Mouse (Mus musculus) ovary, adult 10 weeks (tissue): ENCODE data around the gene Ccdc114. TPM values are rescaled to one million over a fixed set of nuclear protein-coding genes. Genes with fewer than 3 reads are reported as not detected.

Source experiments
- polyA plus RNA-seq: library from polyadenylated mRNA; stranded (reverse); fragments of 350-450 nt; fragmentation: Illumina TruSeq; extraction: RNeasy Lipid Tissue Mini Kit (QIAGEN cat#74804); gene quantifications from one replicate; pipeline ENCODE4 v1.2.3, GENCODE M21; 2014

Gene Ccdc114
- polyA plus RNA-seq, result 1.1 TPM

DNA sequence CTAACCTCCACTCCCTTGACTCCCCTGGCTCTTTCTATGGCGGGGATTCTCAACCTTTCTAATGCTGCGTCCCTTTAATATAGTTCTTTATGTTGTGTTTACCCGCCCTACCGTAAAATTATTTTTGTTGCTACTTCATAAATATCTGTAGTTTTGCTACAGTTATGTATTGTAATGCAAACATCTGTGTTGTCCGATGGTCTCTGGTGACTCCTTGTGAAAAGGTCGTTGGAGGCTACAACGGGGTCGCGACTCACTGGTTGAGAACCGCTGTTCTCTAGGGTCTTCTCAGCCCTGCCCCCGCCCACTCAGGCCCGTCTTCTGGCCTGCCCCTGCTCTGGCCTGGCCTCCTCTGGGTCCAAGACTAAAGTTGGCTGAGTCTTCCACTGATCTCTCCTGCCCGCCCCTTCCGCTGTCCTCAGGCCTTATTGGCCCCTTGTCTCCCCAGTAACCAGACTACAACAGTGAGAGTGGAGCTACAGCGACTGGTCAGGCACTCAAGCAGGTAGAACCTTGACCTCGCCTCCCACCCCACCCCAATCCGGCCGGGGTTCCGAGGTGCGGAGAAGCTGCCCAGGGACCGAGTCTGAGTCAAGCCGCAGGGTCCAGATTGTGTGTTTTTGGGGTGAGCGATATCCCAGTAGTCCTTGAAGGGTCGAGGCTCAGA is at the start of gene Ccdc114:
Gene Ccdc114, plus strand, starts transcription at position 311 of the 667 bp plus-strand sequence.

DNA sequence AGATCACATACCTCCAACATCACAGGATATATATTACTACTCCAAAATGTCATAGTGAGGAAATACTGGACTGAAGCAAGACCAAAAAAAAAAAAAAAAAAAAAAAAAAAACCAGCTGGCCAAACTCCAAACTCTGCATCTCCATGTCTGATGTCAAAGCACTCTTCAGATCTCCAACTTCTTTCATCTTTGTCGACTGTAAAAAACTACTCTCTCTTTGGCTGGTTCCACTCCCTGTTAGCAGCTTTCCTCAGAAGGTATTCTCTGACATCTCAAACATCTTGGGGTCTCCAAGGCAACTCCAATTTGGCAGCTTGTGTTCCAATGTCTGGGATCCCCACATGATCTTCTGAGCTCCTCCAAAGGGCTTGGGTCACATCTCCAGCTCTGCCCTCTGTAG is 45.6 kb upstream of the Ccdc114 start, which contains the start of gene Grin2d:
Gene Grin2d, minus strand, starts transcription at position 101 of the 400 bp plus-strand sequence.

DNA sequence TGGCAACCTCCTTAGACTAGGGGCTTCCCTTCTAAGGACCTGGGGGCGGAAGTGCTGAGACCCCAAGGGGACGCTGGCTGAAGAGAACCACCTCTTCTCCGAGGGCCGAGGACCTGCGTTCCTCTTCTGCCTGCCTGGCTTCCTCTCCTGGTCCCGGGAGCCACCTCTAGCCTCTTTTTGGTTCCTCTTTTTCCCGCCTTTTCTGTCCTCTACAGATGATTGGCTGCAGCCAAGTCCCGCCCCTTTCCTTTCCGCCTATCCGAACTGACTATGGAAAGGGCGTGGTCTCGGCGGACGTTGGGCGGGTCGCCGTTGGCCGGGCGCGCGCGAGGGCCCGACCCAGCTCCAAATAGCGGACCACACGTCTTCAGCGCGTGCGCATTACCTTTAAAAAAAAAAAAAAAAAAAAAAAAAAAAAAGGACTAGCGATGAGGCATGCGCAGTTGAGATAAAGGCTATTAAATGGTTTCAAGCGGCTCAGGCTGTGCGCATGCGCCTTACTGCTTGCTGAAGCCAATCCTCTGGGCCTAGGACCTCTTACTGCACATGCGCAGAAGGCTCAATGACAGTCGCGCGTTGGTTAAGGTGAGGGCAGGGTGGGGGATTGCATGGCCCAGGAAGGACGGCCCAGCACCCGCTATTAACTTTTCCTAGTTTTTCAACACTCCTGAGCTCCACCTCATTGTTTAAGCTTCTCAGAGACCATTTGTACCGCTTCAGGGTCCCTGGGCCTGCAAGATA is 27.2 kb upstream of the Ccdc114 start, which contains the start of the genes Syngr4 and Tmem143:
Gene Syngr4, minus strand, starts transcription at position 198 of the 741 bp plus-strand sequence.
Gene Tmem143, plus strand, starts transcription at position 425 of the 741 bp plus-strand sequence.

DNA sequence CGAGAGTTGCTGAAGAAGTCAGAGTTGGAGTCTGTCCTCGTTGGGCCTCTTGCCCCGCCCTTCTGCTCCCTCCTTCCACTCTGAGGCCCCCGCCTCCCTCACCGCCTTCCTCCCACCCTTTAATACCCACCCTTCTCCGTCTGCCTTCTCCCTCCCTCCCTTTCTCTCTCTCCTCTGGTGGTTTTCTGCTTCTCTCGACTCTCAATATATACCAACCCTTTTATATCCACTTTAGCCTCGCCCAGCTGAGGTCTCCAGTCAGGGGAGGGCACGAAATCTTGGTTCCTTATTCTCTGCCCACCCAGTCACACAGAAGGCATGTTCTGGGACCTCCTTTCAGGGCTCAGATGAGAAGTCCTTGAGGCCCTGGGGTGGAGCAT is 2.6 kb upstream of the Ccdc114 start, which contains the start of gene Emp3:
Gene Emp3, minus strand, starts transcription at position 163 of the 380 bp plus-strand sequence.

Other genes with a start within 250 kb of the Ccdc114 start
- gene Ntn5, start 240.1 kb upstream of the Ccdc114 start, polyA plus RNA-seq, result not detected
- gene Sec1, start 229.7 kb upstream of the Ccdc114 start, polyA plus RNA-seq, result not detected
- gene Car11, start 224.2 kb upstream of the Ccdc114 start, polyA plus RNA-seq, result not detected
- gene Dbp, start 219.0 kb upstream of the Ccdc114 start, polyA plus RNA-seq, result 10.6 TPM
- gene Rpl18, start 208.6 kb upstream of the Ccdc114 start, polyA plus RNA-seq, result 1.6 TPM
- 0.40 TPM for gene Sphk2, start 206.1 kb upstream of the Ccdc114 start, polyA plus RNA-seq
- not detected for gene Fam83e, start 202.9 kb upstream of the Ccdc114 start, polyA plus RNA-seq
- not detected for gene Spaca4, start 198.3 kb upstream of the Ccdc114 start, polyA plus RNA-seq
- gene Lmtk3, start 140.3 kb upstream of the Ccdc114 start, polyA plus RNA-seq, result not detected
- gene Sult2b1, start 139.4 kb upstream of the Ccdc114 start, polyA plus RNA-seq, result not detected
- gene Cyth2, start 109.5 kb upstream of the Ccdc114 start, polyA plus RNA-seq, result 14.9 TPM
- not detected for gene Kcnj14, start 99.3 kb upstream of the Ccdc114 start, polyA plus RNA-seq
- 0.86 TPM for gene Grwd1, start 93.1 kb upstream of the Ccdc114 start, polyA plus RNA-seq
- gene Kdelr1, start 51.3 kb upstream of the Ccdc114 start, polyA plus RNA-seq, result 81.7 TPM
- gene Grin2d, start 45.7 kb upstream of the Ccdc114 start, polyA plus RNA-seq, result not detected
- not detected for gene Syngr4, start 27.4 kb upstream of the Ccdc114 start, polyA plus RNA-seq
- gene Tmem143, start 27.1 kb upstream of the Ccdc114 start, polyA plus RNA-seq, result 0.46 TPM
- 2.5 TPM for gene Emp3, start 2.7 kb upstream of the Ccdc114 start, polyA plus RNA-seq
- gene Abcc6, start 106.2 kb downstream of the Ccdc114 start, polyA plus RNA-seq, result not detected
- 4.2 TPM for gene Nomo1, start 109.6 kb downstream of the Ccdc114 start, polyA plus RNA-seq
- gene Kcnj11, start 176.7 kb downstream of the Ccdc114 start, polyA plus RNA-seq, result not detected